Comparison of ENCODE assay signal across 8 mouse cellular contexts in the genomic region with DNA sequence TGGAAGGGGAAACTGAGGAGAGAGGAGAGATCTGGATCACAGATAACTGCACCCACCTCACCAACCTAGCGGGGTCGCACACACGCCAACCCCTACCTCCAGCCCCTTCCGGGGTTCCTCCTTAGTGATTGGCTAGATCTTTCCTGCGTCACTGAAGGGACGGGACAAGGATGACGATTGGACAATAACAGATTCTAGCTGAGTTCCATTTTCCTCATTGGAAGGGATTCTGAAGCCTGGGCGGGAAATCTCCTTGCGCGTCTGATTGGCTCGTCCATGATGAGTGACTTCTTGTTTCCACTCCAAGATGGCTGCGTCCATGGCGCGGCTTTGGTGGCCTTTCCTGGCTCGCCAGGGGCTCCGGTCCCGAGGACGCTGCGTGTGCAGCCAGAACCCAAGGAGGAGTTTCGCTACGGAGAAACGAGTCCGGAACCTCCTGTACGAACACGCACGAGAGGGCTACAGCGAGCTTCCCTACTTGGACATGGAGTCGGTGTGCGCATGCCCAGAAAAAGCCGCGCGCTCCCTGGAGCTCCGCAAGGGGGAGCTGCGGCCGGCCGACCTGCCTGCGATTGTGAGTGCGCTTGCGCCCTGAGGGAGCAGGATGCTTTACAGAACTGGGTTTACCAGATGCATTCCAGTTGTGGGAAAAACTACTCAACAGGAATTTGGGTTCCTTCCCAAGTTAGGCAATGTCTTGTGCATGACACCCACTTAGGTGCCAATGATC. TPM values are rescaled to one million over a fixed set of nuclear protein-coding genes. Genes with fewer than 3 reads are reported as not detected.
DNase-seq lines count a peak whose midpoint lies in the region; ATAC-seq and TF ChIP-seq lines count a peak whose summit lies in the region.

A gene (minus strand): TSS at position 112 of the 730 bp plus-strand sequence.
A gene (plus strand): TSS at position 284 of the 730 bp plus-strand sequence.

- peak; percentile 72; the same call in 1 of the 2 replicates for TF ChIP-seq POLR2A in brain, embryonic 14.5 days (IDR thresholded peaks at IDR 0.05; ENCODE audit: borderline replicate concordance, extremely low read depth, insufficient read depth, insufficient read length, poor library complexity, severe bottlenecking)
- TF ChIP-seq POLR2A in liver, adult 2 months (IDR thresholded peaks at IDR 0.05; ENCODE audit: extremely low read depth, insufficient read depth, low read length), result peak; percentile 62; the same call in 1 of the 2 replicates
- peak; percentile 81 for TF ChIP-seq POLR2A in myocyte (IDR thresholded peaks at IDR 0.05; ENCODE audit: insufficient read length, low read depth)

- peak; percentile 99 for DNase-seq in brain, embryonic 14.5 days (ENCODE audit: low read depth)
- DNase-seq in liver, adult 2 months (ENCODE audit: extremely low read depth, low read depth, low spot score), result peak; percentile 96
- DNase-seq in splenic B cell, adult 2 months (ENCODE audit: low read depth, low spot score), result peak; percentile 97

- H3K79me3 ChIP-seq in C2C12 (ENCODE audit: low read depth), result peaks cover 3% of the 10 kb centered on the region

- peaks cover 32% of the 10 kb centered on the region for H3K4me1 ChIP-seq in erythroblast, embryonic 14.5 days (ENCODE audit: control insufficient read depth)
- peaks cover 6% of the 10 kb centered on the region; the same call in 1 of the 2 replicates for H3K4me1 ChIP-seq in heart, embryonic 11.5 days (ENCODE audit: control insufficient read depth, insufficient read depth, low read length)
- peaks cover 11% of the 10 kb centered on the region for H3K4me1 ChIP-seq in kidney, embryonic 16.5 days (ENCODE audit: insufficient read depth, low read length)
- peaks cover 4% of the 10 kb centered on the region for H3K4me1 ChIP-seq in liver, adult 2 months (ENCODE audit: control insufficient read depth, insufficient read depth, low read length)

- no peaks in the 10 kb centered on the region for H3K27me3 ChIP-seq in C2C12 (ENCODE audit: control insufficient read depth, insufficient read depth, insufficient read length)
- H3K27me3 ChIP-seq in erythroblast, embryonic 14.5 days (ENCODE audit: control insufficient read depth), result no peaks in the 10 kb centered on the region
- no peaks in the 10 kb centered on the region for H3K27me3 ChIP-seq in heart, embryonic 11.5 days (ENCODE audit: control insufficient read depth, insufficient read depth, low read length)
- H3K27me3 ChIP-seq in kidney, embryonic 16.5 days (ENCODE audit: insufficient read depth, low read length), result no peaks in the 10 kb centered on the region
- H3K27me3 ChIP-seq in liver, adult 2 months (ENCODE audit: control insufficient read depth, insufficient read depth, low read length), result no peaks in the 10 kb centered on the region
- H3K27me3 ChIP-seq in myocyte (ENCODE audit: control insufficient read depth, insufficient read depth, insufficient read length), result no peaks in the 10 kb centered on the region
- no peaks in the 10 kb centered on the region for H3K27me3 ChIP-seq in splenic B cell, adult 2 months (ENCODE audit: control insufficient read depth, insufficient read depth, low read length, poor library complexity, severe bottlenecking)

- peaks cover 11% of the 10 kb centered on the region for H3K79me2 ChIP-seq in C2C12 (ENCODE audit: control insufficient read depth, insufficient read depth)
- H3K79me2 ChIP-seq in liver, adult 2 months (ENCODE audit: control insufficient read depth, insufficient read depth, low read length), result no peaks in the 10 kb centered on the region
- no peaks in the 10 kb centered on the region for H3K79me2 ChIP-seq in myocyte (ENCODE audit: control insufficient read depth, insufficient read depth)

- H3K9me3 ChIP-seq in erythroblast, embryonic 14.5 days (ENCODE audit: control insufficient read depth, low read length), result no peaks in the 10 kb centered on the region
- H3K9me3 ChIP-seq in heart, embryonic 11.5 days (replicated peaks; ENCODE audit: control insufficient read depth, low read length), result no peaks in the 10 kb centered on the region
- H3K9me3 ChIP-seq in kidney, embryonic 16.5 days (ENCODE audit: low read length), result no peaks in the 10 kb centered on the region

- peak; percentile 83 for TF ChIP-seq CTCF in C2C12 (IDR thresholded peaks at IDR 0.05; ENCODE audit: control insufficient read depth, insufficient read depth, insufficient read length)
- peak; percentile 90 for TF ChIP-seq CTCF in brain, embryonic 14.5 days (IDR thresholded peaks at IDR 0.05; ENCODE audit: borderline replicate concordance, extremely low read depth, insufficient read depth, insufficient read length)
- TF ChIP-seq CTCF in liver, adult 2 months (IDR thresholded peaks at IDR 0.05; ENCODE audit: low read depth, low read length), result peak; percentile 84

- peak within 1 kb of the TSS; percentile 80 for H3K4me2 ChIP-seq in heart, embryonic 11.5 days
- H3K4me2 ChIP-seq in kidney, embryonic 16.5 days (replicated peaks; ENCODE audit: low read depth, low read length), result peak within 1 kb of the TSS; percentile 75
- peak within 1 kb of the TSS; percentile 95 for H3K4me2 ChIP-seq in myocyte (ENCODE audit: low read depth)

- peak; percentile 96 for ATAC-seq in heart, embryonic 11.5 days (replicated peaks; ENCODE audit: insufficient number of reproducible peaks, low FRiP score, low TSS enrichment)
- ATAC-seq in kidney, embryonic 16.5 days (ENCODE audit: low FRiP score, low TSS enrichment), result peak; percentile 99

- under 1% methylated on average over 39 of the region's 39 CpGs for WGBS in heart, embryonic 11.5 days (ENCODE audit: insufficient replicate concordance)
- under 1% methylated on average over 39 of the region's 39 CpGs for WGBS in kidney, embryonic 16.5 days
- WGBS in liver, adult 2 months, result under 1% methylated on average over 39 of the region's 39 CpGs

- H3K36me3 ChIP-seq in C2C12 (ENCODE audit: control insufficient read depth, insufficient read depth) (peaks cover 11% of the 10 kb centered on the region), myocyte (ENCODE audit: control insufficient read depth, insufficient read depth) (peaks cover 10% of the 10 kb centered on the region)
- peaks cover 57% of the 10 kb centered on the region for H3K36me3 ChIP-seq in erythroblast, embryonic 14.5 days (ENCODE audit: control insufficient read depth)
- H3K36me3 ChIP-seq in heart, embryonic 11.5 days (ENCODE audit: control insufficient read depth, insufficient read depth, low read length), result peaks cover 20% of the 10 kb centered on the region
- peaks cover 25% of the 10 kb centered on the region for H3K36me3 ChIP-seq in kidney, embryonic 16.5 days (ENCODE audit: insufficient read depth, low read length)
- no peaks in the 10 kb centered on the region for H3K36me3 ChIP-seq in liver, adult 2 months (ENCODE audit: control insufficient read depth, insufficient read depth, low read length)
- H3K36me3 ChIP-seq in splenic B cell, adult 2 months (ENCODE audit: control insufficient read depth, insufficient read depth, low read length, poor library complexity, severe bottlenecking), result peaks cover 1% of the 10 kb centered on the region

- H3ac ChIP-seq in C2C12 (ENCODE audit: control insufficient read depth, insufficient read length, low read depth) (peak within 1 kb of the TSS; percentile 94), myocyte (ENCODE audit: control insufficient read depth, insufficient read length) (peak within 1 kb of the TSS; percentile 54)

- H3K9ac ChIP-seq in heart, embryonic 11.5 days (ENCODE audit: low read depth, low read length), result peak within 1 kb of the TSS; percentile 82
- H3K9ac ChIP-seq in kidney, embryonic 16.5 days (replicated peaks; ENCODE audit: low read length), result peak within 1 kb of the TSS; percentile 83
- peak within 1 kb of the TSS; percentile 85 for H3K9ac ChIP-seq in liver, adult 2 months (ENCODE audit: low read depth, low read length)

- H3K4me3 ChIP-seq in C2C12 (ENCODE audit: insufficient read depth, poor library complexity, severe bottlenecking) (peak within 1 kb of the TSS; percentile 68), myocyte (peak within 1 kb of the TSS; percentile 73)
- peak within 1 kb of the TSS; percentile 89 for H3K4me3 ChIP-seq in erythroblast, embryonic 14.5 days (replicated peaks)
- peak within 1 kb of the TSS; percentile 70 for H3K4me3 ChIP-seq in heart, embryonic 11.5 days (ENCODE audit: low read depth, low read length)
- peak within 1 kb of the TSS; percentile 58 for H3K4me3 ChIP-seq in kidney, embryonic 16.5 days (ENCODE audit: low read length)
- H3K4me3 ChIP-seq in liver, adult 2 months (ENCODE audit: insufficient read depth, low read depth, low read length), result peak within 1 kb of the TSS; percentile 82

- H3K27ac ChIP-seq in heart, embryonic 11.5 days (ENCODE audit: low read depth, low read length), result peak within 1 kb of the TSS; percentile 85
- H3K27ac ChIP-seq in kidney, embryonic 16.5 days (ENCODE audit: low read length), result peak within 1 kb of the TSS; percentile 76
- peak within 1 kb of the TSS; percentile 88 for H3K27ac ChIP-seq in liver, adult 2 months (replicated peaks; ENCODE audit: insufficient read depth, low read depth, low read length)

TF ChIP-seq in C2C12, 6 proteins besides CTCF, POLR2A, EP300 and RAD21 (continues in another document):
- TF ChIP-seq FOSL1 (IDR thresholded peaks at IDR 0.05; ENCODE audit: insufficient read depth, low read length, poor library complexity, severe bottlenecking), result no peak
- TF ChIP-seq MYOD1 (IDR thresholded peaks at IDR 0.05; ENCODE audit: control insufficient read depth, insufficient read length, low read depth), result no peak
- TF ChIP-seq MAX (IDR thresholded peaks at IDR 0.05), result no peak

TF ChIP-seq in myocyte, 11 proteins besides CTCF, POLR2A, EP300 and RAD21 (continues in another document):
- TF ChIP-seq CEBPB (IDR thresholded peaks at IDR 0.05; ENCODE audit: insufficient read depth, poor library complexity, severe bottlenecking) (no peak), TCF3 (IDR thresholded peaks at IDR 0.05; ENCODE audit: insufficient read length, low read depth) (no peak)

RNA-seq across cellular contexts. Expression of the first gene that starts in this region (rescaled TPM):
- polyA plus RNA-seq in C2C12 (2012; fragmentation: generic; extraction: Trizol), result 193 TPM
- polyA plus RNA-seq in brain, embryonic 14.5 days (2012; rRNA removed), result 68.0 and 91.1 TPM in 2 replicates
- polyA plus RNA-seq in erythroblast, embryonic 14.5 days (2012), result 32.0 and 39.4 TPM in 2 replicates
- 133 and 134 TPM in 2 replicates for polyA plus RNA-seq in heart, embryonic 11.5 days (2014; fragmentation: Nextera tagmentation; extraction: Ambion mirVana)
- 141 and 143 TPM in 2 replicates for polyA plus RNA-seq in kidney, embryonic 16.5 days (2015; fragmentation: Nextera tagmentation; extraction: Ambion mirVana)
- total RNA-seq in liver, adult 2 months (2014; rRNA removed), result 66.0 and 70.3 TPM in 2 replicates
- polyA plus RNA-seq in liver, adult 2 months (2012; rRNA removed), result 98.0 and 103 TPM in 2 replicates
- 132 TPM for polyA plus RNA-seq in myocyte (2012; fragmentation: generic; extraction: Trizol)

RNA-seq across cellular contexts. Expression of the second gene that starts in this region (rescaled TPM):
- polyA plus RNA-seq in C2C12 (2012; fragmentation: generic; extraction: Trizol) (18.1 TPM), myocyte (2012; fragmentation: generic; extraction: Trizol) (10.5 TPM)
- polyA plus RNA-seq in brain, embryonic 14.5 days (2012; rRNA removed), result 22.5 and 27.4 TPM in 2 replicates
- 2.7 and 4.0 TPM in 2 replicates for polyA plus RNA-seq in erythroblast, embryonic 14.5 days (2012)
- 20.9 and 21.2 TPM in 2 replicates for polyA plus RNA-seq in heart, embryonic 11.5 days (2014; fragmentation: Nextera tagmentation; extraction: Ambion mirVana)
- 32.8 and 34.2 TPM in 2 replicates for polyA plus RNA-seq in kidney, embryonic 16.5 days (2015; fragmentation: Nextera tagmentation; extraction: Ambion mirVana)
- 4.6 and 6.4 TPM in 2 replicates for total RNA-seq in liver, adult 2 months (2014; rRNA removed)
- 21.9 and 25.3 TPM in 2 replicates for polyA plus RNA-seq in liver, adult 2 months (2012; rRNA removed)

Comparison
In these comparisons a context has a peak if more than half of its experiments do, and no peak if none do; other contexts are left out.
1. Peak in every context shown above with its lines: DNase-seq, ATAC-seq, H3K4me3 ChIP-seq and H3K27ac ChIP-seq.